Mouse (Mus musculus) C2C12 (cell line): ENCODE results near the gene Sertad2. TPM values are rescaled to one million over a fixed set of nuclear protein-coding genes. Genes with fewer than 3 reads are reported as not detected.

Source experiments
- H3K27me3 ChIP-seq: one replicate; pipeline ENCODE4 v1.6.1; 2011; ENCODE audit not compliant: control insufficient read depth, insufficient read depth, insufficient read length
- H3K36me3 ChIP-seq: one replicate; pipeline ENCODE4 v1.6.1; 2011; ENCODE audit not compliant: control insufficient read depth, insufficient read depth
- H3K4me3 ChIP-seq: one replicate; pipeline ENCODE4 v1.5.1; 2011; ENCODE audit warnings: mild to moderate bottlenecking, control low read depth; ENCODE audit not compliant: poor library complexity, insufficient read depth, severe bottlenecking
- H3K79me2 ChIP-seq: one replicate; pipeline ENCODE4 v1.6.1; 2011; ENCODE audit not compliant: control insufficient read depth, insufficient read depth
- H3K79me3 ChIP-seq: one replicate; pipeline ENCODE4 v1.6.1; 2011; ENCODE audit warnings: low read depth, control low read depth
- H3ac ChIP-seq: one replicate; pipeline ENCODE3; 2011; ENCODE audit warnings: low read depth; ENCODE audit not compliant: control insufficient read depth, insufficient read length
- CEBPB ChIP-seq: IDR thresholded peaks from one replicate; pipeline ENCODE4 v1.6.1; 2011; ENCODE audit warnings: low read depth, mild to moderate bottlenecking, control low read depth, moderate library complexity
- CTCF ChIP-seq: IDR thresholded peaks from one replicate; pipeline ENCODE4 v1.5.1; 2011; ENCODE audit not compliant: control insufficient read depth, insufficient read depth, insufficient read length
- FOSL1 ChIP-seq: IDR thresholded peaks from one replicate; pipeline ENCODE4 v1.8.0; 2011; ENCODE audit warnings: mild to moderate bottlenecking, low read length; ENCODE audit not compliant: poor library complexity, insufficient read depth, severe bottlenecking
- MAX ChIP-seq: IDR thresholded peaks from one replicate; pipeline ENCODE4 v1.6.1; 2011; ENCODE audit warnings: mild to moderate bottlenecking, control low read depth
- MYOD1 ChIP-seq: IDR thresholded peaks from one replicate; pipeline ENCODE4 v1.6.1; 2011; ENCODE audit warnings: low read depth; ENCODE audit not compliant: control insufficient read depth, insufficient read length
- MYOG ChIP-seq: IDR thresholded peaks from one replicate; pipeline ENCODE4 v1.6.1; 2011; ENCODE audit not compliant: control insufficient read depth, insufficient read length; ENCODE audit errors: extremely low read depth
- USF1 ChIP-seq: IDR thresholded peaks from one replicate; pipeline ENCODE4 v1.6.1; 2011; ENCODE audit warnings: low read depth, mild to moderate bottlenecking, control low read depth, moderate library complexity
- long read RNA-seq, 2 experiments: library from polyadenylated mRNA; unstranded; transcript quantifications; one replicate each; pipeline ENCODE4 v2.0.0; 2019 to 2020
- polyA plus RNA-seq: library from polyadenylated mRNA; unstranded; fragments of >200 nt; fragmentation: generic; extraction: Trizol; gene quantifications from one replicate; pipeline ENCODE4 v1.2.1, GENCODE M21; 2012; ENCODE audit warnings: missing spikeins

Sertad2 gene
- 15.5 TPM for polyA plus RNA-seq
- long read RNA-seq, experiment 1, full-length matches to known transcripts = 7 of 15 reads
- long read RNA-seq, experiment 1, partial matches to known transcripts = 0 of 15 reads
- long read RNA-seq, experiment 1, other reads (novel, unspliced or antisense) = 8 of 15 reads
- long read RNA-seq, experiment 2, full-length matches to known transcripts = 46 of 80 reads
- long read RNA-seq, experiment 2, partial matches to known transcripts = 0 of 80 reads
- long read RNA-seq, experiment 2, other reads (novel, unspliced or antisense) = 34 of 80 reads

DNA sequence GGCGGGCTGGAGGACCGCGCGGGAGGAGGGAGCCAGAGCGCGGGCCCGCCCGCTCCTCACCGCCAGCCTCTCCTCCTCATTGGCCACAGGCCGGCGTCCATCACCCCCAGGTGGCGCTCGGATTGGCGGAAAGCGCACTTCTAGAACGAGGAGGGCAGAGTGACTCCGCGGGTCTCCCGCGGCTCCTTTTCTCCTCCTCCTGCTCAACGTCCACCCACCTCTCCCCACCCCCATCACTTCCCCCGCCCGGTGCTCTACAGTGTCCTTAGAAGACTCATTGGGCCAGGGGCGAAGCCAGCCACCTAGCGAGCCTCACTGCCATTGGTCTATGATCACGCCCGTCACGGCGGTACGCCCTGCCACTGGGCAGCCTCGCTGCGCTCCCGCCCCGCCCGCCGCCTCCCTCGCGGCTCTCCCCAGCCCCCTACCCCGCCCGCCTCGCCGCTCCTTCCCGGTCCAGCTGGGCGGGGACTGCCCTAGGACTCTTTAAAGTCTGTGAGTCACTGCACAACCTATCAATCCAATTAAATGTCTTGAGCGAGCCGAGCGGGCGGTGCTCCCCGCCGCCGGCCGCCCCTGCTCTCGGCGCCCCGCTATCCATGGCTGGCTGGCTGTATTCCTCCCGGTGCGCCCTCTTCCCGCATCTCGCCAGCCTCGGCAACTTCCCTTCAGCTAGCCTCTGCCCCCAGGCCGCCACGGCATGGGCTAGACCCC, at the start of gene Sertad2:
Gene Sertad2, plus strand, starts transcription at position 515 of the 714 bp plus-strand sequence.
- peaks cover 11% of the 10 kb centered on the region for H3K36me3 ChIP-seq
- TF ChIP-seq MAX (peak; percentile 16), MYOG (no peak)
- H3K79me3 ChIP-seq = peaks cover 20% of the 10 kb centered on the region
- H3ac ChIP-seq = peak within 1 kb of the TSS; percentile 87
- H3K79me2 ChIP-seq = peaks cover 47% of the 10 kb centered on the region
- H3K27me3 ChIP-seq = no peaks in the 10 kb centered on the region
- peak within 1 kb of the TSS; percentile 86 for H3K4me3 ChIP-seq

DNA sequence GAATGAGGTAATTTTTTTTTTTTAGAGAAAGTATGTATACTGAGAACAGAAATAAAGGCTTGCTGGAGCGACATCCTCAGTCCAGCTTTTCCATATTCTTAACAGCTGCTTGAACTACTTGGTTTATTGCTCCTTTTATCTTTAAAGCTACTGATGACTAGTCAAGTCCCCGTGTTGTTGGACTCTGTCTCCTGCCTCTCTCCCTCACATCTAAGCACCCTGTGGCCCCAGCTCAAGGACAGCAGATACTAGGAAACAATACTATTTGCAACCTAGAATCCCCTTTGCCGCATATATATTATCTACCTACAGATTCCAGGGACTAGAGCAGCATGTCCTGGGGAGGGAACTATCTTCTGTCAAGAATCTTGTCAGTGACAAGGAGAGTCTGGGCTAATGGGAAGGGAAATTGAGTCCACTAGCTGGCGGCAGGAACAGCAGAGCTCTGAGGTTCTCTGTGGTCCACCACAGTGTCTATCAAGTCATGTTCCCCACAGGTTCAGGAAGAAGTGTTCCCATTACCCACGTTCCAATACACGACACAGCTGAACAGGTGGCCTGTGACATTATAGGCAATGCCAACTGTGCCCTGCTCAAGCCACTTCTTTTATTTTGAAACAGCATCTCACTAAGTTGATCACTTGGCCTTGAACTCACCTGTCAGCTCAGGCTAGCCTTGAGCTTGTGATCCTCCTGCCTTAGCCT, 49.0 kb upstream of the Sertad2 start:
- no peaks in the 10 kb centered on the region for H3K27me3 ChIP-seq

DNA sequence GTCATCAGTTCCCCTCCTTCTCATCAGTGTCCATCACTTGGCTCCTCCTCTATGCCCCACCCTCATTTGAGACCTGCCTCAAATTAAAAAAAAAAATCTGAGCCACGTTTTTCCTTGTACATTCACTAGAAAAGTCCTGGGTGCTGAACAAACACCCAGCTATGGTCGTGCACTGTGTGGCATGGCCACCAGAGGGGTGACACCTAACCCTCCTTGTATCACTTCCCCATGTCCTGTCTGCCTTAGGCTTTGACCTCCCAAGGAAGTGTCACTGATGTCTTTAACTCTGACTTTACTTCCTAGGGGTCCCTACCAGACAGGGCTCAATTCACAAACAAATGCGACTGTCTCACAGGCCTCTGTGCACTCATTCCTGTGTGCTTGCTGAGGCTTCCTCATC, 42.5 kb upstream of the Sertad2 start:
- no peaks in the 10 kb centered on the region for H3K79me2 ChIP-seq
- H3K4me3 ChIP-seq = no peak overlapping the region
- TF ChIP-seq USF1 (no peak), MYOD1 (no peak), FOSL1 (no peak), MYOG (no peak), MAX (no peak), CTCF (no peak), CEBPB (no peak)
- no peaks in the 10 kb centered on the region for H3K27me3 ChIP-seq
- H3K79me3 ChIP-seq = no peaks in the 10 kb centered on the region
- no peaks in the 10 kb centered on the region for H3K36me3 ChIP-seq
- H3ac ChIP-seq = no peak overlapping the region

More for the DNA sequence above, 49.0 kb upstream of the Sertad2 start:
- no peaks in the 10 kb centered on the region for H3K79me2 ChIP-seq
- H3K4me3 ChIP-seq = no peak overlapping the region
- H3K36me3 ChIP-seq = no peaks in the 10 kb centered on the region
- H3K79me3 ChIP-seq = no peaks in the 10 kb centered on the region
- H3ac ChIP-seq = no peak overlapping the region
- no peak for TF ChIP-seq MYOD1
- no peak for TF ChIP-seq MAX
- TF ChIP-seq MYOG = no peak
- no peak for TF ChIP-seq USF1
- no peak for TF ChIP-seq CEBPB
- no peak for TF ChIP-seq FOSL1

DNA sequence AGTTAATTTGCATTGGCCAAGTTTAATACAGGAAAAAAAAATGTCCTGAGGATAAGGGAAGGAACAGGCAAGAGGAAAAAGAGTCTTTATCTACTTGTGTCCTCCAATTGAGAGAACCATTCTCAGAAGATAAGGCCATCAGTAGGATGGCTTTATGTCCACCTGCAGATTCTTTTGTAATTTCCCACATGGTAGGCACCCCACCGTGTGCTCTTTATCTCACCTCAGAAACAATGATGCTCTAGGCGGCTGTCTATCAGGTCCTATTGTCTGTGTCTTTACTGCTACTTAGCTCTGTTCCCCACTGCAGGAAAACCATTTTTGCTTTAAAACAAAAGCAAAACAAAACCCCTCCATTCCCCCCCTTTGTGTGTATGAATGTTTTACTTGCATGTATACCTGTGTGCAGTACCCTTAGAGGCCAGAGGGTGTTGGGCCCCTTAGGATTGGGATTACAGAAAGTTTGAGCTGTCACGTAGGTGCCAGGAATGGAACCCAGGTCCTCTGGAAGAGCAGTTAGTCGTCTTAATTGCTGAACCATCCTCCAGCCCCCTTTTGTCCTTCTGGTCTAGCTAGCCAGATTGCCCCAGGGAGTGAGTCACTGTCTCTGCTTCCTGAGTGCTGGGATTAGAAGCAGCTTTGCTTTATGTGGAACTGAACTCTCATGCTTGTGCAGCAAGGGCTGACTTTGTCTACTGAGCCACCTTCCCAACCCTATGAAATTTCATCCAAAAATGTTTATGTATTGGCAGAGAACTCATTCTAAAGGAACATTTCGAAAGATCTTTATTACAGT, 41.7 kb upstream of the Sertad2 start:
- Histone ChIP-seq H3K27me3 (no peaks in the 10 kb centered on the region), H3K4me3 (no peak overlapping the region), H3K79me2 (no peaks in the 10 kb centered on the region), H3K36me3 (no peaks in the 10 kb centered on the region), H3K79me3 (no peaks in the 10 kb centered on the region), H3ac (no peak overlapping the region)
- TF ChIP-seq MAX = no peak
- no peak for TF ChIP-seq CTCF
- TF ChIP-seq CEBPB = no peak
- TF ChIP-seq USF1 = no peak
- TF ChIP-seq MYOD1 = no peak
- no peak for TF ChIP-seq FOSL1
- no peak for TF ChIP-seq MYOG

DNA sequence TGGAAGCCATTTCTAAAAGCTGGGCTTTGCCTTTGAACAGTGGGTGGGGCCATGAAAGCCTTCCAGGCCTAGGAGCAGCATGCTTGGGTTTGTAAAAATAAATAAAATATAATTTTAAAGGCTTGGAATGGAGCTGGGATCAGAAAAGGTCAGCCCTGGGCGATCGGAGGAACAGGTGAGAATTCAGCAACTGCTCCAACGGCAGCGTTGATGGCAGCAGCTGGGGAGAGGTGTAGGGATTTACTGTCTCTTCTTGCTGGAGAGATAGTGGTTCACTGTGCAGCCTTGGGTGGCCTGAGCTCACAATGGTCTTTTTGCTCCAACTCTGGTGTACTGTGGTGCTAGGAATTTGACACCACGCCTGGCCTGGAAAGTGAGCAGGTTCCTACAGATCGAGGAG, 29.5 kb upstream of the Sertad2 start:
- no peaks in the 10 kb centered on the region for H3K27me3 ChIP-seq
- H3K4me3 ChIP-seq = no peak overlapping the region
- no peaks in the 10 kb centered on the region for H3K79me2 ChIP-seq
- H3K79me3 ChIP-seq = no peaks in the 10 kb centered on the region
- H3ac ChIP-seq = no peak overlapping the region
- no peak for TF ChIP-seq CTCF
- TF ChIP-seq CEBPB = no peak
- TF ChIP-seq MYOD1 = no peak
- TF ChIP-seq USF1 = no peak
- TF ChIP-seq FOSL1 = no peak
- TF ChIP-seq MYOG = no peak
- no peak for TF ChIP-seq MAX
- H3K36me3 ChIP-seq = no peaks in the 10 kb centered on the region
